Mouse (Mus musculus) brain, embryonic 14.5 days (tissue): ENCODE measurements around the gene Tmem53. TPM values are rescaled to one million over a fixed set of nuclear protein-coding genes. Genes with fewer than 3 reads are reported as not detected.

Experiments
- DNase-seq: peaks from one replicate; pipeline ENCODE4 v3.0.0-alpha.2; 2011; ENCODE audit warnings: low read depth
- CTCF ChIP-seq: fragments of 200-500 bp; IDR thresholded peaks from 2 replicates; pipeline ENCODE4 v1.5.1; 2012; ENCODE audit warnings: inconsistent platforms, mild to moderate bottlenecking, moderate library complexity, borderline replicate concordance; ENCODE audit not compliant: insufficient read depth, insufficient read length; ENCODE audit errors: extremely low read depth
- POLR2A ChIP-seq: fragments of 200-500 bp; IDR thresholded peaks from 2 replicates; pipeline ENCODE4 v1.6.1; 2012; ENCODE audit warnings: mild to moderate bottlenecking, inconsistent platforms, borderline replicate concordance; ENCODE audit not compliant: poor library complexity, insufficient read depth, insufficient read length, severe bottlenecking; ENCODE audit errors: extremely low read depth
- polyA plus RNA-seq: library from polyadenylated mRNA; depleted of rRNA; stranded (reverse); fragments of >200 nt; gene quantifications from 2 replicates; pipeline ENCODE4 v1.2.3, GENCODE M21; 2012

Gene Tmem53
- polyA plus RNA-seq, 1 experiment, result 6.2 TPM

DNA sequence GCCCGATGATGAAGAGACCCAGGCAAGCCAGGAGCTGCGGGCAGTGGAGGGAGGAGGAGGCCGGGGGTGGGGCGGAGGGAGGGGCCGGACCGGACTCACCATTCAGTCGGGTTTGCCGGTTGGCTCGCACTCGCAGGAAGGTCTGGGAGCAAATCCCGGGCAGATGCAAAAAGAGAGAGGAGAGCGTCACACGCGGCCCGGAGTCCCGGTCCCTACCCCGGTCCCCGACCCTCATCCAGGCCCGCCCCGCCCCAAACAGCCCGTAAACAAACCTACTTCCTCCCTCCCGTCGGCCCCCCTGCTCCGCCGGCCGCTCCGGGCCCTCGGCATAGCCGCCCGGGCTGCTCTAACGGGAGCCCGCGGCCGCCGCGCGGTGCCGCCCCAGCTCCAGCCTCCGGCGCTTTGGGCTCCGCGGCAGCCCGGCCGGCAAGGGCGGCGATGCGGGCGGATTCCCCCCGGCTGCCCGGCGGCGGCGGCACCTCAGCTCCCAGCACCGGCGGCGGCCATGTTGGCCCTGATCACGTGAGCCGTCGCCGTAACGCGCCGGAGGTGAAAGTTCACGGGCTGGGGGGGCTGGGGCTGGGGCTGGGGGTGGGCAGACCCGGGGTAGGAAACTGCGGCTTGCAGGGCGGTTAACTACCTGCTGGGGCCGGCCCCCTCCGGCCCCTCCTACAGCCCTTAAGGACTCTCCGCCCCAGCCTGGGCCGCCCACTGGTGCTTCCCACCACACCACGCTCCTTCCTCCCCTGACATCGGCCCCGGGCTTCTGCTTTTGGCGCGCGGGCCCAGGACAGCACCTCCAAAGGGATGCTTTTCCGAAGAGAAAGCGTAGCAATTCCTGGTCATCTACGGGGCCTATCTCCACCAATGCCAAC is 37.4 kb downstream of the Tmem53 start:
- peak; percentile 88 for DNase-seq
- TF ChIP-seq CTCF, result no peak
- TF ChIP-seq POLR2A, result peak; percentile 63; the same call in 1 of the 2 replicates

DNA sequence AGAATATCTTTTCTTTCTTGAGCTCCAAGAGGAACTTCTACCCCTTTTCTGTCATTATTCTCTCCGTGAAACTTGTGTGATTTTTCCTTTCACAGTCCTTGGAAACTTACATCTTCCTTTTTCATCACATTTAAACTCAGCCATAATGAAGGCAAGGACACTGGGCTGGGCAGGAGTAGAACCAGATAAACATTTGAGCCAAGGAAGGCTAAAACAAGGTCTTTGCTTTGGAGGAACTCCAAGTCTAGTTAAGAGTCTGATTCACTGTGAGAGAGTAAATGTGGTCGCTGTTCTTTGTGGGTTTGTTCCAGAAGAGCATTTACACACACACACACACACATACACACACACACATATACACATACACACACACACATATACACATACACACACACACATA is 39.9 kb downstream of the Tmem53 start:
- DNase-seq, result no peak
- TF ChIP-seq POLR2A (no peak), CTCF (no peak)

DNA sequence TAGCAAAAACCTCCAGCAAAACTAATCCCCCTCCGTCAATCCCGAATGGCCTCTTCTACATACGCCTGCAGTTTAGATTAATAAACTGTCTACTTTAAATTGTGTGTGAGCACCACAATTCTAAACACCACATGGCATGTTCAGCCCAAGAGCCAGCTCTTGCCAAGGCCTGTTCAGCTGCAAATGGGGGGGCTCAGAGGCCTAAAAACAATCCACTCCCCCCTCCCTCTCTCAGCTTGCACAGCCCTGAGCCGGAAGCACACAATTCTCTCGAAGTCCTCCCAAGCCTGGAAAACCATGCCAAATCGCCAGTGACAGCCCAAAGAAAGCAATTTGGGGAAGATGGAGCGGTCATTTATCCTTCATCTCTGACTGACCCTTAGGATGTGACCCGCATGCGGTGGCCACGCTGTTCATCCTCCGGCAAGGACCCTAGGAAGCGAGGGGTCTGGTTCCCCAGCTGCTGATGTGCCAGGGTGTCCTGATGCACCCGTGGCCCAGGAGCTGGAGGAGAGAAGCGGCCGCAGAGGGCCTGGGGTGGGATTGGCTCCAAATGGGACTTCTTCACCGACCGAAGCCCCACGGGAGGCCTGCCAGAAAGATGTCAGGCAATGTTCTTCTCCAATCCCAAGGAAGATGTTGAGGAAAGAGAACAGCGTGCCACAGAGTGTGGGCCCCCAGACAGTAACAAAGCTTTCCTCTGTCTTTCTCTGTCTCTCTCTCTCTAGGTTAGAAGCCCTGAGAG is 45.3 kb downstream of the Tmem53 start:
- no peak for DNase-seq
- no peak for TF ChIP-seq POLR2A
- no peak for TF ChIP-seq CTCF

DNA sequence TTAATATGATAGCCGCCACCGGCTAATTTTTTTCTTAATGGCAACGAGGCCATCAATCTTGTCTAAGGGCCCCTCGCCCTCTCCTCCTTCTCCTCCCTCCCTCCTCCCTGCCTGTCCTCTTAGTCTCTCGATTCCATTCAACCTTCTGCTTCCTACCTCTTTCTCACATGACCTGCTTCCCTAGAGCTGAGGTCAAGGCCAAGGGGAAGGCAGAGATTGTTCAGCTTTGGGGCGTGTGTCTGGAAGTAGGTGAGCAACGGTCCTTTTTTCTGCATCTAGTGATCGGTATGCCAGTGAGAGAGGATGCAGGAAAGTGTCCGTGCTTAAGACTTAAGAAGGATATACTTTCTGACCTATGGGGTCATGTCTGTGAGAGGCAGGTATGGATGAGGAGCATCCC is 46.1 kb downstream of the Tmem53 start:
- DNase-seq, result no peak

DNA sequence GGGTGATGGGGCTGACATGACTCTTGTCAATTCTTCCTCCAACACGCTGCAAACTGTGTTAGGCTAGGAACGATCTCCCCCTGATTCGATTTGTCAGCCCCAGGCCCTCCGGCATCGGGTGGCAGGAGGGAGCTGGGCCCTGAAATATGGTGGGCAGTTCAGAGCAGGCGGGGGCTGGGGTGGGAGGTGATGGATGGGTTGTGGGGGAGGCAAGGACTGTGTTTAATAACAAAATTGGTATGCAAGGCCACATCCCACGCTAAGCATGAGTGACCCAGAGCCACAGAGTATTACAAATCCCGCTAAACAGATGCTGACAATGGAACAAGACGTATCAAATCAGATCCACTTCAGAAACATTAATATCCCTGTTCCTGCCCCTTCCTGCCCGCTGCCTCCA is 48.2 kb downstream of the Tmem53 start:
- DNase-seq, result no peak
- no peak for TF ChIP-seq CTCF
- no peak for TF ChIP-seq POLR2A

More for the DNA sequence above, 46.1 kb downstream of the Tmem53 start:
- TF ChIP-seq POLR2A (no peak), CTCF (no peak)

DNA sequence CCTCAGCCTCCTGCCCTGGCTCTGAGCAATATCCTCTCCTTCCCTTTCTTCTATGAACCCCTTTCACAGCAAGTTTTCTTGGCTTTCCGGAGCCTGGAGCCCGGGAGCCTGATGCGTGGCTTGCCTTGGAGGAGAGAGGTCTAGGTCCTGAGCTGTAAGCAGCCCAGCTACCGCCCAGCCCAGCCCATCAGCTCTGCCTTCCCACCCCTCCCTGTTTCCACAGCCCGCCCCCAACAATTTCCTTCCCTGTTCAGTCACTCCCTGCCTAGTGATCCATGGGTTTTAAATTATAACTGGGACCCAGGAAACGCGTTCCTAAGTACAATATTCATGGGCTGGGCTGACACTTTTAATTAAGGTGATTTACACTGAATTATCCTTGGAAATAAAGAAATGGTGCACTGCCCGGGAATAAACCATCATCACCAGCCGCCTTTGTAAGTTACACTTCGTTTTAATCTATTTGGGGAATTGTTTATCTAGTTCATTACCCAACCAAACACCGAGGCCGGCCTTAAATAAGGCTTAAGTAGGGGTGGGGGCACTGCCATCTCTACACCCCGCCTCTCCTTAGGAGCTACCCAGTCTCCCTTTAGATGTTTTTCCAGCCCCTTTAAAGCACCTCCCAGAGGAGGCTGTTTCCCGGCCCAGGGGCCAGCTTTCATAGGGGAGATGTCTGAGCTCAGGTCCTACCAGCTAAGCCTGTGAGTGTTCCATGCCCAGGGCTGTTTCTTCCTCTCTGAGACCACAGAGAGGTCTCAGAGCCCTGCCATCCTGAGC is 50.5 kb downstream of the Tmem53 start:
- DNase-seq, result no peak
- no peak for TF ChIP-seq CTCF
- no peak for TF ChIP-seq POLR2A

DNA sequence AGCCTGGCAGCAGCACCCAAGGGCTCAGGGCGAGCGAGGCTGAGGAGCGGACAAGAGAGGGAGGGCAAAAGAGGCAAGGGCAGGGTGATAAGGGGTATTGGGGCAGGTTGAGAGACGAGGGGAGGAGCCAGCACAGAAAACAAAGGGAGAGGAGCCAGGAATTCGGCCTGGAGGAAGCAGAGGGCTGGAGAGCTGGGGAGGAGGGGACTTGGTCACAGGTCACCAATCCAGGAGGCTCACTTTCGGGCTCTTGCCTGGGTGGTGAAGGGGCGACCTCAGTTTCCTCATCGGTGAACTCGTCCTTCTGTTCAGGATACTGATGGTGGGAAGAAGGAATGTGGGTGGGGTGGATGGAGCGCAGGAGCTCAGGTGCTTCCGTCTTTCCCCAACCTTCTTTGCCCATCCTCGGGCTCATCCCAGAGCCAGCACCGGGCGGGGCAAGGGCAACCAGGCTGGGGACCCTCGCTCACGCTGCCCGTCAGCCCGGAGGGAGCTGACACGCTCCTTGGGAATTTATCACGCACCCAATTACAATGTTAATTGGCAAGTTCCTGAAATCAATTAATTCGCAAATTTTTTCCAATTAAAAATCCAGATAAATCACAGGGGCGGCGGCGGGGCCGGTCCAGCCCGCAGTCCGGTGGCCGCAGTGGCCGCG is 52.0 kb downstream of the Tmem53 start:
- DNase-seq, result no peak
- TF ChIP-seq POLR2A (no peak), CTCF (no peak)

DNA sequence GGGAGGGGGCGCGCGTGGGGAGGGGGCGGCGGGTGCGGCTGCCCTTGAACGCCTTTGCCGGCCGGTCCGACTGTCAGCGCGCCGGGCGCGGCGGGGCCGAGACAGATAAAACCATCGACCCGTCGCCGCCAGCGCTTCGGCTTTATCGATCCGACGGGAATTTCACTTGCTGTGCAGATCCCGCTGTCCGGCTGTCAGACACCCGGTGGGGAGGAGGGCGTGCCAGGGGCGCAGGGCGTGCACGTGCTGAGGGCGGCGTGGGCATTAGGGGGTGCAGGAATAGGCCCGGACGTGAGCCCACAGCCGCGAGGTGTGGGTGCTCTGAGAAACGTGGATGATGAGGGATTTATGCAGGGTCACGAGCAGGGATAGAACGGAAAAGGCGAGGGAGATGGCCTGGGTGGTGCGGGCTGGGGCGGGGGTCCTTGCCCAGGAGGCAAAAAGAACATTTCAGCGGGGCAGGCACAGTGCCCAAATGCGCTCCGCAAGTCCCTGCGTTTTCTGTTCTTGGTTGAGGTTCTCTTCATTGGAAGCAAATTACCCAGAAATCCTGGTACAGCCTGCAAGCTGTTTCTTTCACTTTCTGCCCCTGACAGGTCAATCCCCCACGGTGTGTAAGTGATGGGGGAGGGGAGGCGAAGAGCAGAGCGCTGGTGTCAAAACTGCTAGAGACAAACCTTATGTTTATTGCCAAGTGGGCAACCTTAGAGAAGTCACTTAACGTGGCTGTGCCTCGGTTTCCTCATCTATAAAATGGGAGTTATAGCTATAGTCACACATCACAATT is 52.7 kb downstream of the Tmem53 start:
- DNase-seq, result peak; percentile 47
- no peak for TF ChIP-seq CTCF
- TF ChIP-seq POLR2A, result no peak

DNA sequence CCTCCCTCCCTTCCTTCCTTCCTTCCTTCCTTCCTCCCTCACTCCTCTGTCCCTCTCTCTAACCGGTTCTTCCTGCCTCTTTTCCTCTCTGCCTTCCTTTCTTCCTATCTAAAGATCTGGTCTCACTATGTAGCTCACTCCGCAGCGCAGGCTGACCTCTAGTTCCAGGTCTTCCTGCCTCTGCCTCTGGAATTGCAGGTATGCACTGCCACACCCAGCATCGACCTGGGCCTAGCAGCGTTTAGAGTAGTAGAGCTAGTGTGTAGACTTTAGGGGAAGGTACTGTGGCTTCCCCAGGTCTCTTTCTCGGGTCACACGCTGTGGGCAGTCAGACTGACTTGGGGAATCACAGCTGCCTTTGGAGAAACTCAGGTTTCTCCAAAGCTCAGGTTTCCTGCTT is 53.7 kb downstream of the Tmem53 start:
- TF ChIP-seq POLR2A, result no peak
- no peak for TF ChIP-seq CTCF
- DNase-seq, result no peak

DNA sequence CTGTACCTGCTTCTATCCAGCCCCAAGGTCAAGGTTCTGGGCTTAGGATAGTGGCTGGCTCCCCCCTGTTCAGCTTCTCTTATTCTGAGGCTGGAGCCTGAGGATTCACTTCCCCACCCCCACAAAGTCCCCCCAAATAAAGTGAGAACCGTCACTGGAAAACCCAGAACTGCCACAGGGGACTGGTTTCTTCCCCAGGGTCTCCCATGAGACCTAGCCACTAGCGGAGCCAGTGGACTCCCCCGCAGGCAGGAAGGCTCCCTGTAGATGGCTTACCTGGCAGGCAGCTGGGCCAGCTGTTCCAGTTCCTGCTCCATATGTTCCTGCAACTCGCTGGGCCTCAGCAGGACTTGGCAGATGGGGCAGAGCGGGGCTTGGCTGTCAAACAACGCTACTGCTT is 55.5 kb downstream of the Tmem53 start:
- TF ChIP-seq CTCF, result no peak
- TF ChIP-seq POLR2A, result no peak
- DNase-seq, result no peak
